8 mouse cellular contexts compared by ENCODE assay signal in genomic region chr12:111504904-111505303, GRCm38 (mm10). TPM values are rescaled to one million over a fixed set of nuclear protein-coding genes. Genes with fewer than 3 reads are reported as not detected.
DNase-seq lines count a peak whose midpoint lies in the region; ATAC-seq lines count a peak whose summit lies in the region.

No protein-coding gene starts in this region.

- peak overlapping the region; percentile 64 for H3K4me3 ChIP-seq in megakaryocyte, embryonic 14.5 days (replicated peaks)

- peaks cover 35% of the 10 kb centered on the region for H3K4me1 ChIP-seq in megakaryocyte, embryonic 14.5 days

- DNase-seq in ZHBTc4 (ENCODE audit: low read depth, low spot score) = peak; percentile 88
- DNase-seq in gastrocnemius, adult 8-10 months (ENCODE audit: low spot score in 2 of 2) = peak; percentile 90 to 93
- DNase-seq in hindlimb bud, embryonic 11.5 days (ENCODE audit: extremely low spot score, low read depth, low spot score) = peak; percentile 79
- DNase-seq in left cerebral cortex, adult 8-10 months (ENCODE audit: low spot score in 2 of 2) = peak; percentile 90 to 97
- peak; percentile 95 to 99 for DNase-seq in right cerebral cortex, adult 2 months (ENCODE audit: low spot score in 2 of 2)
- peak; percentile 78 for DNase-seq in urinary bladder, postnatal 10 days (ENCODE audit: low spot score)

- H3K36me3 ChIP-seq in megakaryocyte, embryonic 14.5 days (replicated peaks; ENCODE audit: low read length) = peaks cover 4% of the 10 kb centered on the region

- H3K27me3 ChIP-seq in megakaryocyte, embryonic 14.5 days (replicated peaks) = peaks cover 28% of the 10 kb centered on the region

- peaks cover 18% of the 10 kb centered on the region for H3K9me3 ChIP-seq in megakaryocyte, embryonic 14.5 days

- peak; percentile 87 for ATAC-seq in common myeloid progenitor, adult 5-6 weeks (replicated peaks; ENCODE audit: low read depth, poor library complexity, severe bottlenecking)

RNA-seq across cellular contexts. Expression of gene Gm266, which starts 19.3 kb away (rescaled TPM):
- not detected in 2 replicates for total RNA-seq in common myeloid progenitor, adult 5-6 weeks (2017)
- total RNA-seq in gastrocnemius, adult 8-10 months (2022) = under 1 TPM in 3 of 4 experiments, not detected in 1; 0.27 to 0.34 (median 0.31) TPM
- total RNA-seq in left cerebral cortex, adult 8-10 months (2022) = 1 to 10 TPM; 3.0 to 5.1 (median 3.8) TPM
- 0.22 TPM in 1 of 2 replicates, not detected in the other for polyA plus RNA-seq in megakaryocyte, embryonic 14.5 days (2012; ENCODE audit: insufficient read depth, low replicate concordance)

RNA-seq across cellular contexts. Expression of gene Eif5, which starts 32.9 kb away (rescaled TPM):
- 309 and 347 TPM in 2 replicates for total RNA-seq in common myeloid progenitor, adult 5-6 weeks (2017)
- 100 to 1,000 TPM; 151 to 194 (median 168) TPM for total RNA-seq in gastrocnemius, adult 8-10 months (2022)
- total RNA-seq in left cerebral cortex, adult 8-10 months (2022) = 100 to 1,000 TPM; 244 to 339 (median 284) TPM
- 17.8 and 28.5 TPM in 2 replicates for polyA plus RNA-seq in megakaryocyte, embryonic 14.5 days (2012; ENCODE audit: insufficient read depth, low replicate concordance)

Comparison
In these comparisons a context has a peak if more than half of its experiments do, and no peak if none do; other contexts are left out.
1. Peak in every context shown above with its lines: DNase-seq, ATAC-seq and H3K4me3 ChIP-seq.